Mouse (Mus musculus) forebrain, embryonic 11.5 days (tissue): ENCODE results near the gene Prdx3. TPM values are rescaled to one million over a fixed set of nuclear protein-coding genes. Genes with fewer than 3 reads are reported as not detected.

Source experiments
- ATAC-seq: fragments of 200-750 bp; cut with Nextera tagmentation; replicated peaks from 2 replicates; pipeline ENCODE4 v1.8.0; 2017; ENCODE audit warnings: moderate TSS enrichment; ENCODE audit not compliant: low FRiP score
- DNase-seq: peaks from one replicate; pipeline ENCODE4 v3.0.0-alpha.2; 2017; ENCODE audit warnings: low spot score
- H3K27ac ChIP-seq: fragments of 300-500 bp; sonication (generic); 2 replicates; pipeline ENCODE4 v1.5.1; 2014; ENCODE audit warnings: low read depth, low read length
- H3K27me3 ChIP-seq: fragments of 300-500 bp; sonication (generic); 2 replicates; pipeline ENCODE4 v1.6.1; 2014; ENCODE audit warnings: mild to moderate bottlenecking, low read length, mixed read lengths; ENCODE audit not compliant: control insufficient read depth, insufficient read depth
- H3K36me3 ChIP-seq: fragments of 300-500 bp; sonication (generic); 2 replicates; pipeline ENCODE4 v1.6.1; 2014; ENCODE audit warnings: mild to moderate bottlenecking, low read length, moderate library complexity, mixed read lengths; ENCODE audit not compliant: control insufficient read depth, insufficient read depth
- H3K4me1 ChIP-seq: fragments of 300-500 bp; sonication (generic); replicated peaks from 2 replicates; pipeline ENCODE4 v1.6.1; 2014; ENCODE audit warnings: low read length, mixed read lengths; ENCODE audit not compliant: control insufficient read depth, insufficient read depth
- H3K4me2 ChIP-seq: fragments of 300-500 bp; sonication (generic); 2 replicates; pipeline ENCODE4 v1.6.1; 2014; ENCODE audit warnings: low read depth, mild to moderate bottlenecking, low read length, moderate library complexity, mixed read lengths; ENCODE audit not compliant: severe bottlenecking
- H3K4me3 ChIP-seq: fragments of 300-500 bp; sonication (generic); 2 replicates; pipeline ENCODE4 v1.5.1; 2014; ENCODE audit warnings: low read depth, low read length
- H3K9ac ChIP-seq: fragments of 300-500 bp; sonication (generic); 2 replicates; pipeline ENCODE4 v1.6.1; 2014; ENCODE audit warnings: low read length
- H3K9me3 ChIP-seq: fragments of 300-500 bp; sonication (generic); 2 replicates; pipeline ENCODE4 v1.6.1; 2016; ENCODE audit warnings: low read length, mixed read lengths; ENCODE audit not compliant: control insufficient read depth
- WGBS: fragments of 180-500 bp; shearing (Covaris S2); extraction: QIAGEN DNeasy Blood & Tissue Kit; methylation state at CpG from one replicate; pipeline ENCODE4 v1.1.7; 2014; 5-methylcytosine and 5-hydroxymethylcytosine counted together
- polyA plus RNA-seq: library from polyadenylated mRNA; unstranded; fragments of >200 nt; fragmentation: Nextera tagmentation; extraction: Ambion mirVana; gene quantifications from 2 replicates; pipeline ENCODE4 v1.2.1, GENCODE M21; 2014

The Prdx3 gene
- polyA plus RNA-seq, 1 experiment from 2014 or later: 103 TPM

DNA sequence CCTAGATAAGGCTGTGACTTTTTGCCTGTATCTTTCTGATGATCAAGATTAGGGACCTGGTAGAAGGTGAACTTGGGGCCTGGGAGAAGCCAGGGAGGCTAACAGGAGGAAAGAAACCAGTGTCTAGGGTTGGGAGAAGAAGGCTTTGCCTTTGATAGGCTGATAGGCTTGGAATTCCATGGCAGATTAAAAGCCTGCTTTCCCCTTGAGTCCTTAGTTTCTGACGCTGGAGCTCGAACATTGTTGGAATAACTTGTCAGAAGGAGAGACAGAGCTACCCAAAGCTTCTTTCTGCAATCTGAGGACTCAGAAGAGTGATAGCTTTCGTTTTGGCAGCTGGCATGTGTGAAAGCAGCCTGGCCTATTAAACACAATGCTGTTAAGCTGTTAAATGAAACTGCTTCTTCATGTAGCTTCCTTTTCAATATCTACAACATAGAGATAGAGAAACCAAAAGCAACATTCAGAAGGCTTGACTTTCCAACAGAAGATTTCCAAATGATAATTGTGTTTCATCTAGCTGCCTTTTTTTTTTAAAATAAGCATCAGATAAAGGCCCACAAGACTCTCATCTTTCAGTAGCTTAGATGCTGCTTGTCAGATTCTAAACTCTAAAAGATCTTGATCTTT is 21.0 kb upstream of the Prdx3 start:
- peaks cover 3% of the 10 kb centered on the region; the same call in 1 of the 2 replicates for H3K4me1 ChIP-seq
- H3K27me3 ChIP-seq: no peaks in the 10 kb centered on the region
- no peak for ATAC-seq
- no peak overlapping the region for H3K4me2 ChIP-seq
- WGBS: 32% methylated on average over 3 of the region's 3 CpGs
- H3K36me3 ChIP-seq: no peaks in the 10 kb centered on the region
- H3K4me3 ChIP-seq: no peak overlapping the region
- H3K27ac ChIP-seq: no peak overlapping the region
- DNase-seq: no peak
- H3K9ac ChIP-seq: no peak overlapping the region
- no peaks in the 10 kb centered on the region for H3K9me3 ChIP-seq

DNA sequence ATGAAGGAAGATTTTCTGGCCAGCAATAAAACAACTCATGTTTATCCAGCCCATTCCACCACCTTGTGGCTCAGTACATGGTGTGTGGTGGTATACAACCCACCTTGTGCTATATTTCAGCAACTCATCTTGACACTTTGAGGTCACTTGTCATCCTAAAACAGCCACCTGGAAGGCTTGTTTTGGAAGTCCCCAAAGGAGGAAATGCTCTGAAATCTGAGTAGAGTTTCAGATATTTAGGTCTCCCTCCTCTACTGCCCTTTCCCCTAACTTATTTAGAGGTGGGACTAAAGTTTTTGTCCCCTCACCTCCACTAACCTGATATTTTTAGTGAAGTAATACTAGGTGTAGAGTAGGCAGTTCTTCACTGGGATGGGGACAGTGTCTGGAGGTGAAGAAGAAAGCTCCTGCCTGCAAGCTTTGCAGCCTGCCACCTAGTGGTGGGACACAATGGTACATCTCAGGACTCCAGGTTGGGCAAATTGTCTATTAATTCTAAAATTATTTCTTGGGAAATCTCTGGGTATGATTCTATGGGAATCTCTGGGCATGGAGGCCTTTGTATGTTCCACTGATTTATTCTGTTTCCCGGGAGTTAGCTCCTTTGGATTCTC is 17.7 kb upstream of the Prdx3 start:
- Histone ChIP-seq H3K27ac (no peak overlapping the region), H3K4me2 (no peak overlapping the region), H3K4me1 (peaks cover 3% of the 10 kb centered on the region; the same call in 1 of the 2 replicates), H3K9me3 (no peaks in the 10 kb centered on the region), H3K4me3 (no peak overlapping the region), H3K27me3 (no peaks in the 10 kb centered on the region), H3K36me3 (no peaks in the 10 kb centered on the region), H3K9ac (no peak overlapping the region)
- ATAC-seq: no peak
- DNase-seq: peak; percentile 80
- 38% methylated on average over 1 of the region's 1 CpGs for WGBS

DNA sequence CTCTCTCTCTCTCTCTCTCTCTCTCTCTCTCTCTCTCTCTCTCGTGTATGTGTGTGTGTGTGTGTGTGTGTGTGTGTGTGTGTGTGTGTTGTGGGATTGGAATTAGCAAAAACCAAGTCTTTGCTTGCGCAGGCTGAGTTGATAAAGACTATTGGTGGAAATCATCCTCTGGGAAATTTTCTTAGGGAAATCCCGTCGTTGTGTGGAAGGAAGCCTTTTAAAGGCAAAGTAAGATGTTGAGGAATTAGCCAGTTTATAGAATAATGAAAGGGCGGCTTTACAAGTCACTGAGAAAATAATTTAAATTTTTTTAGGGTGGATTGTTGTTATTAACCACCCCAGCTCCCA is 16.7 kb upstream of the Prdx3 start:
- Histone ChIP-seq H3K9me3 (no peaks in the 10 kb centered on the region), H3K27me3 (no peaks in the 10 kb centered on the region), H3K4me1 (peaks cover 3% of the 10 kb centered on the region; the same call in 1 of the 2 replicates), H3K36me3 (no peaks in the 10 kb centered on the region), H3K9ac (no peak overlapping the region; the same call in 1 of the 2 replicates), H3K27ac (no peak overlapping the region), H3K4me2 (peak overlapping the region; percentile 84), H3K4me3 (peak overlapping the region; percentile 75)
- WGBS: 6% methylated on average over 4 of the region's 5 CpGs
- DNase-seq: no peak
- no peak for ATAC-seq

DNA sequence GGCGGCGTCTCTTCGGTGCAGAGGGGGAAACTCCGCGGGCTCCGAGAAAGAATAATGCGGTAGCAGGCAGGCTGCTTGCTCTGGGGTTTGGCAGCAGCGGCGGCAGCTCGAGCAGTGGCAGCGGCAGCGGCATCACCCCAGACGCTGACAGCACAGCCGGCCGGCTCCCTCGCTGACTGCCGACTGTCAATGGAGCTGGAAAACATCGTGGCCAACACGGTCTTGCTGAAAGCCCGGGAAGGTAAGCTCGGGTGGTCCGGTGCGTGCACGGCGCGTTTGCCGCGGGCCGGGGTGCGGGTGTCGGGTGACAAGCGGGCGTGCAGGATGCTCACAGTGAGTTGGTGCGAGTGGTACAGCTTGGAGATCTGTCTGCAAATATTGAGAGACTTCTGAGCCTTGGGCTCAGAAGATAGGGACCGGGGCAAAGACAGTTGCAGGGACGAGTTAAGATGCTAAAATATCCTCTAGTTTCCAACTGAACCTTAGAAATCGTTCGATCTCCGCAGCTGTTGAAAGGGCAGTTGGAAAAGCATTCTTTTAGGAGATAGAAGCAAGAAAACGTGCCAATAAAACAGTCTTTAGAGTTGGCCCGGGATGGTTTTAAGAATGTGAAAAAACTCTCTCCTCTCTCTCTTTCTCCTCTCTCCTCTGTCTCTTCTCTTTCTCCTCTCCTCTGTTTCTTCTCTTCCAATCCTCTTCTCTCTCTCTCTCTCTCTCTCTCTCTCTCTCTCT is 16.2 kb upstream of the Prdx3 start:
- peak overlapping the region; percentile 95 for H3K9ac ChIP-seq

DNA sequence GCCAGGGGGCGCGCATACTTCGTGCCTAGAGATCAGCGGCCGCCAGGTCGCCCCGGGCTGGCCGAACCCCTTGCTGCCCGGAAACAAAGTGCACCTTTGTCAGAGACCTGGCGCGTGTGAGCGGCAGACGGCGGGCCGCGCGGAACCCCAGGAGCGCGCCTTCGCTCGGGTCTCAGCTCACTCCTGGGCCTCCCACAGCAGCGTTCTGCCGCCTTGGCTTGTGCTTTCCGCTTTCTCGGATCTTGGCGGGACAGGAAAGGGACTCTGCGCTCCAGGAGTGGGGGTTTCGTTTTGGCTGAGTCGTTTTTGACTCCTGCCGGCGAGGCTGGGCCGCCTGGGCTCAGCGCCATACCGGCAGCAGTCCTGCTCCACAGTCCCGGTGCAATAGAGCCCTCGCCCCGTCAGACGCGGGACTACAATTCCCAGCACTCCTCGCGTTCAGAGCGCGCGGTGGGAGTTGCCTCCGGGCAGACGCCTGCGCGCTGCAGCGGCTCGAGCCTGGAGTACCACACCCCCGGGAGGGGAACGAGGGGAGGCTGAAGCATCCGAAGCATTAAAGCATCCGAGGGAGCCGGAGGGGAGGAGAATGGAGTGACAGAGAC is 15.5 kb upstream of the Prdx3 start, which contains the start of gene Grk5:
Gene Grk5, plus strand, starts transcription at position 36 of the 602 bp plus-strand sequence.
- ATAC-seq (peak; percentile 98), DNase-seq (peak; percentile 96)
- peak within 1 kb of the TSS; percentile 95 for H3K27ac ChIP-seq
- peak within 1 kb of the TSS; percentile 95 for H3K9ac ChIP-seq
- peaks cover 3% of the 10 kb centered on the region; the same call in 1 of the 2 replicates for H3K4me1 ChIP-seq
- H3K36me3 ChIP-seq: no peaks in the 10 kb centered on the region
- peak within 1 kb of the TSS; percentile 75 for H3K4me3 ChIP-seq
- H3K27me3 ChIP-seq: no peaks in the 10 kb centered on the region
- H3K9me3 ChIP-seq: no peaks in the 10 kb centered on the region
- peak within 1 kb of the TSS; percentile 84 for H3K4me2 ChIP-seq
- WGBS: under 1% methylated on average over 55 of the region's 55 CpGs

More for the DNA sequence above, 16.2 kb upstream of the Prdx3 start:
- peak; percentile 53 for ATAC-seq
- Histone ChIP-seq H3K4me1 (peaks cover 3% of the 10 kb centered on the region; the same call in 1 of the 2 replicates), H3K4me3 (peak overlapping the region; percentile 75), H3K36me3 (no peaks in the 10 kb centered on the region), H3K4me2 (peak overlapping the region; percentile 84), H3K9me3 (no peaks in the 10 kb centered on the region), H3K27ac (peak overlapping the region; percentile 74), H3K27me3 (no peaks in the 10 kb centered on the region)
- under 1% methylated on average over 39 of the region's 41 CpGs for WGBS
- peak; percentile 85 for DNase-seq

DNA sequence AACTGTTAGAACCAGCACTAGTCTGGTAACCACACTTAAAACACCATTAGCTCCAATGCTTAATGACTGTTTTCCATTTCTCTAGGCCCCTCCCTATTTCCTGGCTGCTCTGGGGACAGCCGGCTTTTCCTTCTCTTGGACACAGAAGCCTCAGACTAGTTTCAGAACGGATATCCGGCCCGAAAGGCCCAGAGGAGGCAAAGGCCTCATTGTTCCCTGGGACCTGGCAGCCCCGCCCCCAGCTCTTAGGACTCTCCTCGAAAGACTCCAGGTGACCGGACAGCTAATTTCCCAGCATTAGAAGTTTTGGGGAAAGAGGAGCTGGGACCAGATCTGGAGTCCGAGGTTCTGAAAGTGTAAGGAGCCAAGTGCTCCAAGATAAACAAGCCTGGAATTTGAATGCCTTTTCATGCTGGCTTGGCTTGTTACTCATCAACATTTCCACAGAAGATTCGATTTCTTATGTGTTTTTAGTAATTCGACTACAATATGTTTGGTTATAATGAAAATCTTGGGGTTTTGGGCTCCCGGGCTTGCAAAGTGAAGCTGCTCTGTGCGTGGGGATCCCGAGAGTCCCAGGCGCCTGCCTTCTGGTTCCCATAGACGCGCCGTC is 14.9 kb upstream of the Prdx3 start:
- DNase-seq (peak; percentile 71), ATAC-seq (peak; percentile 18)
- Histone ChIP-seq H3K4me3 (peak overlapping the region; percentile 75), H3K27me3 (no peaks in the 10 kb centered on the region), H3K4me2 (peak overlapping the region; percentile 65), H3K4me1 (peaks cover 3% of the 10 kb centered on the region; the same call in 1 of the 2 replicates), H3K9me3 (no peaks in the 10 kb centered on the region), H3K36me3 (no peaks in the 10 kb centered on the region), H3K9ac (peak overlapping the region; percentile 95), H3K27ac (peak overlapping the region; percentile 95)
- WGBS: 3% methylated on average over 17 of the region's 17 CpGs

DNA sequence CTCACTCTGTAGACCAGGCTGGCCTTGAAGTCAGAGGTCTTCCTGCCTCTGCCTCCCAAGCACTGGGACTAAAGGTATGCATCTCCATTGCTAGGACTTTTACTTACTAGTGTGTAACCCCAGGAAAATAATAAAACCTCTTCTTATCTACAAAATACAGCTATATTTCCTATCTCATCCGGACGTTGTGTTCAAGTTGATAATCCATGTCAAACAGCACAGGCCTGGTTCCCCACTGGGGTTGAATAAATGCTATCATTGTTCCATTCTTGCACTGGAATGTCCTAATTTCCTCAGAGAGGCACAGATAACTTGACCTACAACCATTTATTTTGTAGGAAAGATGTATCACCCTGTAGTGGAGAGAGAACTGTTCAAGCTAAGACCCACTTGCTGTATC is 13.3 kb upstream of the Prdx3 start:
- H3K4me2 ChIP-seq: no peak overlapping the region
- H3K4me3 ChIP-seq: no peak overlapping the region
- no peak overlapping the region for H3K27ac ChIP-seq
- H3K27me3 ChIP-seq: no peaks in the 10 kb centered on the region
- H3K9ac ChIP-seq: no peak overlapping the region
- H3K36me3 ChIP-seq: no peaks in the 10 kb centered on the region
- H3K9me3 ChIP-seq: no peaks in the 10 kb centered on the region
- DNase-seq: no peak
- 80% methylated on average over 2 of the region's 2 CpGs for WGBS
- ATAC-seq: no peak
- H3K4me1 ChIP-seq: peaks cover 3% of the 10 kb centered on the region; the same call in 1 of the 2 replicates

DNA sequence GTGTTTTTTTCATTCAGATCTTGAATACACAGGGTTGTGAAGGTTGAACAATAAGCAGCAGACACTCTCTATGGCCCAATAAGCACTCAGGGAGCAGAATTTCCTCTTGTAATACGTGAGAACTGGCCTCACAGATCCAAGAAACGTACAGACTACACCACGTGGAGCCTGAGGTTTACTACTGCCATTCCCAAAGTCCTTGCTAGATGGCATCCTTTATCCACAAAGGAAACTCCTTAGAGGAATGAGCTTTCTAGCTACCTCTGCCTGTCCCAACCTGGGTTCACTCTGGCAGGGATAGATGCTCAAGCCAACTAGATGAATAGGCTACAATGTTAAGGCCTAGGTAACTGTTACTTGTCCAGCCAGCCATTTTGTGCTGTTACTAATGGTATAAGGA is 8.8 kb upstream of the Prdx3 start:
- no peak overlapping the region for H3K4me2 ChIP-seq
- DNase-seq: no peak

More for the DNA sequence above, 8.8 kb upstream of the Prdx3 start:
- Histone ChIP-seq H3K36me3 (no peaks in the 10 kb centered on the region), H3K4me3 (no peak overlapping the region), H3K9me3 (no peaks in the 10 kb centered on the region), H3K27me3 (no peaks in the 10 kb centered on the region), H3K9ac (no peak overlapping the region), H3K4me1 (no peaks in the 10 kb centered on the region), H3K27ac (no peak overlapping the region)
- no peak for ATAC-seq
- 11% methylated on average over 3 of the region's 3 CpGs for WGBS
